Mouse (Mus musculus): Measurements from ENCODE around the gene AI593442. TPM values are rescaled to one million over a fixed set of nuclear protein-coding genes. Genes with fewer than 3 reads are reported as not detected.

AI593442 gene
- 92.2 and 92.3 TPM in 2 replicates for polyA plus RNA-seq (2012; rRNA removed)

GRCm38 (mm10) chr9:52679362-52679947, at the start of gene AI593442:
Gene AI593442, minus strand, starts transcription at chr9:52679780.
- Histone ChIP-seq H3K27ac (ENCODE audit: insufficient read depth, low read length) (peak within 1 kb of the TSS; percentile 99), H3K4me1 (ENCODE audit: control insufficient read depth, insufficient read depth, low read length) (peaks cover 3% of the 10 kb centered on the region; the same call in 1 of the 2 replicates), H3K4me3 (ENCODE audit: insufficient read depth, low read length) (peak within 1 kb of the TSS; percentile 99)
- TF ChIP-seq POLR2A (IDR thresholded peaks at IDR 0.05; ENCODE audit: extremely low read depth, insufficient read depth, low read length) (peak; percentile 25; the same call in 1 of the 2 replicates), CTCF (IDR thresholded peaks at IDR 0.05; ENCODE audit: extremely low read depth, insufficient read depth, low read length) (no peak)

GRCm38 (mm10) chr9:52728806-52729205, 49.2 kb upstream of the AI593442 start:
- no peaks in the 10 kb centered on the region for H3K4me1 ChIP-seq (ENCODE audit: control insufficient read depth, insufficient read depth, low read length)
- TF ChIP-seq CTCF (IDR thresholded peaks at IDR 0.05; ENCODE audit: extremely low read depth, insufficient read depth, low read length) (no peak), POLR2A (IDR thresholded peaks at IDR 0.05; ENCODE audit: extremely low read depth, insufficient read depth, low read length) (no peak)
- no peak overlapping the region for H3K27ac ChIP-seq (ENCODE audit: insufficient read depth, low read length)
- no peak overlapping the region for H3K4me3 ChIP-seq (ENCODE audit: insufficient read depth, low read length)

- no peak overlapping the region for H3K27ac ChIP-seq (ENCODE audit: insufficient read depth, low read length)
- peaks cover 2% of the 10 kb centered on the region; the same call in 1 of the 2 replicates for H3K4me1 ChIP-seq (ENCODE audit: control insufficient read depth, insufficient read depth, low read length)
- no peak overlapping the region for H3K4me3 ChIP-seq (ENCODE audit: insufficient read depth, low read length)
- no peak for TF ChIP-seq CTCF (IDR thresholded peaks at IDR 0.05; ENCODE audit: extremely low read depth, insufficient read depth, low read length)
- no peak for TF ChIP-seq POLR2A (IDR thresholded peaks at IDR 0.05; ENCODE audit: extremely low read depth, insufficient read depth, low read length)
Measured at GRCm38 (mm10) chr9:52722626-52723025, 43.0 kb upstream of the AI593442 start.

- TF ChIP-seq POLR2A (IDR thresholded peaks at IDR 0.05; ENCODE audit: extremely low read depth, insufficient read depth, low read length) (no peak), CTCF (IDR thresholded peaks at IDR 0.05; ENCODE audit: extremely low read depth, insufficient read depth, low read length) (no peak)
- Histone ChIP-seq H3K4me3 (ENCODE audit: insufficient read depth, low read length) (no peak overlapping the region), H3K4me1 (ENCODE audit: control insufficient read depth, insufficient read depth, low read length) (peaks cover 2% of the 10 kb centered on the region; the same call in 1 of the 2 replicates), H3K27ac (ENCODE audit: insufficient read depth, low read length) (no peak overlapping the region)
Measured at GRCm38 (mm10) chr9:52719562-52719961, 40.0 kb upstream of the AI593442 start.

- TF ChIP-seq CTCF (IDR thresholded peaks at IDR 0.05; ENCODE audit: extremely low read depth, insufficient read depth, low read length) (no peak), POLR2A (IDR thresholded peaks at IDR 0.05; ENCODE audit: extremely low read depth, insufficient read depth, low read length) (no peak)
- H3K4me1 ChIP-seq (ENCODE audit: control insufficient read depth, insufficient read depth, low read length), result peaks cover 3% of the 10 kb centered on the region; the same call in 1 of the 2 replicates
- peak overlapping the region; percentile 99 for H3K4me3 ChIP-seq (ENCODE audit: insufficient read depth, low read length)
- H3K27ac ChIP-seq (ENCODE audit: insufficient read depth, low read length), result peak overlapping the region; percentile 86
Measured at GRCm38 (mm10) chr9:52680036-52680435, 456 bp upstream of the AI593442 start.

GRCm38 (mm10) chr9:52678839-52679215, 753 bp downstream of the AI593442 start:
- Histone ChIP-seq H3K4me1 (ENCODE audit: control insufficient read depth, insufficient read depth, low read length) (peaks cover 3% of the 10 kb centered on the region; the same call in 1 of the 2 replicates), H3K4me3 (ENCODE audit: insufficient read depth, low read length) (peak overlapping the region; percentile 99), H3K27ac (ENCODE audit: insufficient read depth, low read length) (peak overlapping the region; percentile 99)
- TF ChIP-seq CTCF (IDR thresholded peaks at IDR 0.05; ENCODE audit: extremely low read depth, insufficient read depth, low read length), result no peak
- TF ChIP-seq POLR2A (IDR thresholded peaks at IDR 0.05; ENCODE audit: extremely low read depth, insufficient read depth, low read length), result no peak

GRCm38 (mm10) chr9:52678179-52678838, 1.3 kb downstream of the AI593442 start:
- H3K4me1 ChIP-seq (ENCODE audit: control insufficient read depth, insufficient read depth, low read length), result peaks cover 3% of the 10 kb centered on the region; the same call in 1 of the 2 replicates
- H3K4me3 ChIP-seq (ENCODE audit: insufficient read depth, low read length), result peak overlapping the region; percentile 99
- peak overlapping the region; percentile 99 for H3K27ac ChIP-seq (ENCODE audit: insufficient read depth, low read length)
- TF ChIP-seq POLR2A (IDR thresholded peaks at IDR 0.05; ENCODE audit: extremely low read depth, insufficient read depth, low read length), result 0 out of 2 replicates have a peak, but pooled peaks have one; percentile 20
- no peak for TF ChIP-seq CTCF (IDR thresholded peaks at IDR 0.05; ENCODE audit: extremely low read depth, insufficient read depth, low read length)

- Histone ChIP-seq H3K4me3 (ENCODE audit: insufficient read depth, low read length) (peak overlapping the region; percentile 99), H3K27ac (ENCODE audit: insufficient read depth, low read length) (no peak overlapping the region), H3K4me1 (ENCODE audit: control insufficient read depth, insufficient read depth, low read length) (peaks cover 3% of the 10 kb centered on the region; the same call in 1 of the 2 replicates)
- no peak for TF ChIP-seq POLR2A (IDR thresholded peaks at IDR 0.05; ENCODE audit: extremely low read depth, insufficient read depth, low read length)
- no peak for TF ChIP-seq CTCF (IDR thresholded peaks at IDR 0.05; ENCODE audit: extremely low read depth, insufficient read depth, low read length)
Measured at GRCm38 (mm10) chr9:52676587-52676986, 3.0 kb downstream of the AI593442 start.

- Histone ChIP-seq H3K27ac (ENCODE audit: insufficient read depth, low read length) (no peak overlapping the region), H3K4me3 (ENCODE audit: insufficient read depth, low read length) (peak overlapping the region; percentile 99), H3K4me1 (ENCODE audit: control insufficient read depth, insufficient read depth, low read length) (peaks cover 3% of the 10 kb centered on the region; the same call in 1 of the 2 replicates)
- TF ChIP-seq CTCF (IDR thresholded peaks at IDR 0.05; ENCODE audit: extremely low read depth, insufficient read depth, low read length), result peak; percentile 49
- TF ChIP-seq POLR2A (IDR thresholded peaks at IDR 0.05; ENCODE audit: extremely low read depth, insufficient read depth, low read length), result no peak
Measured at GRCm38 (mm10) chr9:52675937-52676336, 3.6 kb downstream of the AI593442 start.
